In the genomic region with DNA sequence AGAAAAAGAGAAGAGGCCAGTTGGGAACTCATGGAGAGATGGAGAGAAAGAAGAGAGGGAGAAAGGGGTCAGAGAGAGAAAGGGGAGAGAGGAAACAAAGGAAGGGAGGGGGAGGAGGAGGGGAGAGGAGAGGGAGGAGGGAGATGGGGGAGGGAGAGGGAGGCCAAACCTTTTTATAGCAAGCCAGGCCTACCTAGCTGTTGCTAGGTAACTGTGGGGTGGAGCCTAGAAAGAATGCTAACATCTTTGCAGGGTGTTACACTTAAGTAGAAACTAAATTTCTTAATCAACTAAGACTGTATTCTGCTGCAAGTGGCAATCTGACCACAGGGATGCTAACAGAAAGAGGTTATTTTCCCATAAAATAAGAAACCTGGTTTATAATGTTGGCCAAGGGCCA, we compare ENCODE assay signal across 15 mouse cellular contexts. TPM values are rescaled to one million over a fixed set of nuclear protein-coding genes. Genes with fewer than 3 reads are reported as not detected.
DNase-seq lines count a peak whose midpoint lies in the region; ATAC-seq and TF ChIP-seq lines count a peak whose summit lies in the region.
"Had no signal": no experiment of that assay in that cellular context is flagged by ENCODE, and none has a peak within 500 bp of the region (broad histone marks: within the 10 kb centered on the region; RNA-seq: fewer than 3 reads in every experiment).

No protein-coding gene starts in this region.

- no peaks in the 10 kb centered on the region for H3K27me3 ChIP-seq in forebrain, embryonic 10.5 days (ENCODE audit: poor library complexity, severe bottlenecking)
- H3K27me3 ChIP-seq in forebrain, embryonic 13.5 days: no peaks in the 10 kb centered on the region
- no peaks in the 10 kb centered on the region for H3K27me3 ChIP-seq in liver, embryonic 14.5 days (ENCODE audit: control insufficient read depth, insufficient read depth, low read length)
- no peaks in the 10 kb centered on the region for H3K27me3 ChIP-seq in liver, postnatal 0 days (ENCODE audit: insufficient read depth, low read length)
- H3K27me3 ChIP-seq in splenic B cell, adult 2 months (ENCODE audit: control insufficient read depth, insufficient read depth, low read length, poor library complexity, severe bottlenecking): no peaks in the 10 kb centered on the region
- H3K27me3 ChIP-seq: intestine, embryonic 15.5 days; megakaryocyte, embryonic 14.5 days had no signal

- H3K27ac ChIP-seq in forebrain, embryonic 10.5 days: peak overlapping the region; percentile 62
- H3K27ac ChIP-seq in forebrain, embryonic 13.5 days: no peak overlapping the region
- peak overlapping the region; percentile 39 for H3K27ac ChIP-seq in liver, embryonic 14.5 days
- no peak overlapping the region for H3K27ac ChIP-seq in liver, postnatal 0 days (ENCODE audit: low read depth)
- H3K27ac ChIP-seq: intestine, embryonic 15.5 days had no signal

- H3K4me3 ChIP-seq in forebrain, embryonic 10.5 days: no peak overlapping the region
- no peak overlapping the region for H3K4me3 ChIP-seq in forebrain, embryonic 13.5 days
- H3K4me3 ChIP-seq in liver, embryonic 14.5 days (ENCODE audit: insufficient read depth in 1 of 2, low read depth in 2 of 2, low read length in 2 of 2): no peak overlapping the region
- no peak overlapping the region for H3K4me3 ChIP-seq in liver, postnatal 0 days (ENCODE audit: low read depth, low read length)
- H3K4me3 ChIP-seq: intestine, embryonic 15.5 days; megakaryocyte, embryonic 14.5 days had no signal

- H3K36me3 ChIP-seq in forebrain, embryonic 10.5 days (replicated peaks): no peaks in the 10 kb centered on the region
- H3K36me3 ChIP-seq in forebrain, embryonic 13.5 days (ENCODE audit: poor library complexity, severe bottlenecking): no peaks in the 10 kb centered on the region
- H3K36me3 ChIP-seq in liver, embryonic 14.5 days (replicated peaks; ENCODE audit: control insufficient read depth, insufficient read depth, low read depth): no peaks in the 10 kb centered on the region
- no peaks in the 10 kb centered on the region for H3K36me3 ChIP-seq in liver, postnatal 0 days (replicated peaks; ENCODE audit: insufficient read depth, low read length)
- no peaks in the 10 kb centered on the region for H3K36me3 ChIP-seq in splenic B cell, adult 2 months (ENCODE audit: control insufficient read depth, insufficient read depth, low read length, poor library complexity, severe bottlenecking)
- H3K36me3 ChIP-seq: intestine, embryonic 15.5 days had no signal

- no peak for ATAC-seq in forebrain, embryonic 13.5 days
- ATAC-seq in liver, embryonic 14.5 days (ENCODE audit: insufficient read depth): no peak
- no peak for ATAC-seq in liver, postnatal 0 days
- ATAC-seq: intestine, embryonic 15.5 days had no signal

- no peak for DNase-seq in forebrain, embryonic 10.5 days (ENCODE audit: extremely low spot score, low spot score)
- peak in 2 of 3 experiments; percentile 20 to 24 for DNase-seq in liver, embryonic 14.5 days (ENCODE audit: low read depth in 3 of 3, low spot score in 3 of 3)
- no peak for DNase-seq in liver, postnatal 0 days
- peak; percentile 61 for DNase-seq in thymus, postnatal 14 days
- DNase-seq in thymus, postnatal 4 days: no peak
- DNase-seq in splenic B cell, adult 2 months (ENCODE audit: low read depth, low spot score): peak; percentile 21
- no peak for DNase-seq in MN1 (ENCODE audit: low spot score)
- DNase-seq: cerebellum, adult 8-10 months; heart, postnatal 4 days; kidney, postnatal 14 days; lung, adult 2 months; right cerebral cortex, postnatal 4 days had no signal

- no peak for TF ChIP-seq CTCF in liver, embryonic 14.5 days (IDR thresholded peaks at IDR 0.05; ENCODE audit: low read depth)
- TF ChIP-seq CTCF in liver, postnatal 0 days (IDR thresholded peaks at IDR 0.05; ENCODE audit: low read depth): no peak

- H3K9ac ChIP-seq in forebrain, embryonic 13.5 days: no peak overlapping the region
- H3K9ac ChIP-seq in liver, embryonic 14.5 days (replicated peaks): no peak overlapping the region
- H3K9ac ChIP-seq in liver, postnatal 0 days (replicated peaks): no peak overlapping the region
- H3K9ac ChIP-seq: intestine, embryonic 15.5 days had no signal

- peaks cover 34% of the 10 kb centered on the region for H3K4me1 ChIP-seq in forebrain, embryonic 10.5 days
- H3K4me1 ChIP-seq in forebrain, embryonic 13.5 days: peaks cover 25% of the 10 kb centered on the region
- H3K4me1 ChIP-seq in liver, embryonic 14.5 days (replicated peaks; ENCODE audit: control insufficient read depth in 2 of 2, insufficient read depth in 2 of 2, low read length in 1 of 2): peaks cover 49 to 56% of the 10 kb centered on the region in 2 experiments
- peaks cover 16% of the 10 kb centered on the region; the same call in 1 of the 2 replicates for H3K4me1 ChIP-seq in liver, postnatal 0 days (ENCODE audit: insufficient read depth)
- H3K4me1 ChIP-seq: intestine, embryonic 15.5 days had no signal

- no peak for TF ChIP-seq EP300 in liver, embryonic 14.5 days (IDR thresholded peaks at IDR 0.05; ENCODE audit: low read depth)
- no peak for TF ChIP-seq EP300 in liver, postnatal 0 days (IDR thresholded peaks at IDR 0.05; ENCODE audit: low read depth)

- H3K9me3 ChIP-seq in forebrain, embryonic 10.5 days: no peaks in the 10 kb centered on the region
- no peaks in the 10 kb centered on the region for H3K9me3 ChIP-seq in forebrain, embryonic 13.5 days (replicated peaks)
- no peaks in the 10 kb centered on the region for H3K9me3 ChIP-seq in liver, embryonic 14.5 days (ENCODE audit: control insufficient read depth, low read length)
- no peaks in the 10 kb centered on the region for H3K9me3 ChIP-seq in liver, postnatal 0 days (ENCODE audit: low read length)
- H3K9me3 ChIP-seq: intestine, embryonic 15.5 days; megakaryocyte, embryonic 14.5 days had no signal

- H3K4me2 ChIP-seq in forebrain, embryonic 13.5 days: no peak overlapping the region
- H3K4me2 ChIP-seq in liver, embryonic 14.5 days (ENCODE audit: low read depth): no peak overlapping the region
- no peak overlapping the region for H3K4me2 ChIP-seq in liver, postnatal 0 days (ENCODE audit: low read depth, low read length)
- H3K4me2 ChIP-seq: intestine, embryonic 15.5 days had no signal

RNA-seq across cellular contexts. Expression of gene Ripor2, which starts 33.1 kb away (rescaled TPM):
- 1.5 and 2.2 TPM in 2 replicates for polyA plus RNA-seq in forebrain, embryonic 10.5 days (2016; fragmentation: Nextera tagmentation; extraction: Ambion mirVana)
- 15.8 and 20.0 TPM in 2 replicates for polyA plus RNA-seq in forebrain, embryonic 13.5 days (2015; fragmentation: Nextera tagmentation; extraction: Ambion mirVana)
- 1.6 and 2.1 TPM in 2 replicates for polyA plus RNA-seq in liver, embryonic 14.5 days (2012; rRNA removed)
- 2.1 and 2.3 TPM in 2 replicates for polyA plus RNA-seq in liver, embryonic 14.5 days (2014; fragmentation: Nextera tagmentation; extraction: Ambion mirVana)
- polyA plus RNA-seq in liver, postnatal 0 days (2015; fragmentation: Nextera tagmentation; extraction: Ambion mirVana): 3.7 and 3.8 TPM in 2 replicates

Comparison
In these comparisons a context has a peak if more than half of its experiments do, and no peak if none do; other contexts are left out.
1. DNase-seq: peak in liver, embryonic 14.5 days (2 of 3), thymus, postnatal 14 days (single experiment) and splenic B cell, adult 2 months (single experiment); none in forebrain, embryonic 10.5 days (single experiment), liver, postnatal 0 days (single experiment), thymus, postnatal 4 days (single experiment) and MN1 (single experiment).
2. H3K27ac ChIP-seq: peak in forebrain, embryonic 10.5 days (single experiment) and liver, embryonic 14.5 days (single experiment); none in forebrain, embryonic 13.5 days (single experiment) and liver, postnatal 0 days (single experiment).